Mouse (Mus musculus): Measurements from ENCODE around the gene Erich3. TPM values are rescaled to one million over a fixed set of nuclear protein-coding genes. Genes with fewer than 3 reads are reported as not detected.

Erich3 gene
- polyA plus RNA-seq, 1 experiment from 2014 or later, result 0.14 TPM

Other genes starting within 250 kb of the Erich3 start
- gene Cryz, start 67.1 kb upstream of the Erich3 start, polyA plus RNA-seq (2016; fragmentation: Nextera tagmentation; extraction: Ambion mirVana), result 23.8 and 24.2 TPM in 2 replicates
- gene Tyw3, start 66.8 kb upstream of the Erich3 start, polyA plus RNA-seq (2016; fragmentation: Nextera tagmentation; extraction: Ambion mirVana), result 17.8 and 18.1 TPM in 2 replicates